Mouse (Mus musculus) layer of hippocampus, adult 8-10 months (tissue): ENCODE measurements at regions not wholly inside any gene's neighbourhood (a gene's known extent, or its start where the extent isn't known, plus 50 kb on each side); places are given as distances from the start of the nearest gene placed in this dataset.

Experiments
- DNase-seq, 2 experiments: peaks; one replicate each; pipeline ENCODE4 v3.0.0; 2022; ENCODE audit warnings: low spot score in 2 of 2

GRCm38 (mm10) chr5:99165807-99166360 lies 128.7 kb upstream of the Prkg2 start:
- no peak for DNase-seq

GRCm38 (mm10) chr5:99157973-99158372 lies 120.8 kb upstream of the Prkg2 start:
- DNase-seq = peak; percentile 14 to 39

DNA sequence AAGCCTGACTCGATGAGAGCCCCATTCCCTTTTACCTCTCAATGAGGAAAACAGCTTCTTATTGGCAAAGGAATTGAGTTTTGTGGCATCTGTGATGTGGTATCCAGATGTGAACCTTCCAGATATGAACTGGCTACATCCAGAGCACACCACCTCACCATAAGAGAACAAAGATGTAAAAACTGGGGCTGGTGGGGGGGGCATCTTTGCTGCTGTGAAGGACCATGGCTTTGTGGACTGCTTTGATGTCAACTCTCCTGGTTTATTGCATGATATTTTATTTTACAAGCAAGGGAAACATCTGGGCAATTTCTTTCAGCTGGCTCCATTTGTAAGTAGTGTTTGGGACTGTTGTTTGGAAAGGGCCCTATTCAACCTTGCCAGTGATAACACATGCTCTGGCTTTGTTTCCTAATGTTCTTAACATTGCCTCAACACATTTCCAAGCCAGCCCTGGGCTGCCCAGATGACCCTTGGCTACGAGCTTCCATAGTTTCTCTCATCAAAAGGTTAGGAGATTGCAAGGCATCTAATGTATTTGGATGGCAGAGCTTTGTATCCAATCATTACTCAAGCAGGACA lies 116.2 kb upstream of the Prkg2 start:
- no peak for DNase-seq

DNA sequence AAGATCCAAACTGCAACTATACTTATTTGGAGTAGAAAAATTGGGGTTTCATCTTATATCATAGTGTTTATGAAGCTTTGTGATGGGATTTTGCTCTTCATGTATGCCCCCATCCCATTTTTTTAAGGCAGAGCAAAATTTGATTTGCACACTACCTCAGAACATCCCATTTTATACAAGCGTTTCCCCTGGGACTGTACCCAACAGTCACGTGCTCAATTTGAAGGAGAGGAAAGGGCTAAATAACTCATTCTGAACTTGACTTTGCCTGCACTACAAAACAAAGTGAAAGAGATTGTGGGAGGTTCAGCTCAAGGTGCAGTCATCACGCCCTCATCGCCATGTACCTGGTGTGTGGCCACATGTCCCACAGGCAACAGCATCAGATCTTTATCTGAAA lies 115.1 kb upstream of the Prkg2 start:
- no peak for DNase-seq

DNA sequence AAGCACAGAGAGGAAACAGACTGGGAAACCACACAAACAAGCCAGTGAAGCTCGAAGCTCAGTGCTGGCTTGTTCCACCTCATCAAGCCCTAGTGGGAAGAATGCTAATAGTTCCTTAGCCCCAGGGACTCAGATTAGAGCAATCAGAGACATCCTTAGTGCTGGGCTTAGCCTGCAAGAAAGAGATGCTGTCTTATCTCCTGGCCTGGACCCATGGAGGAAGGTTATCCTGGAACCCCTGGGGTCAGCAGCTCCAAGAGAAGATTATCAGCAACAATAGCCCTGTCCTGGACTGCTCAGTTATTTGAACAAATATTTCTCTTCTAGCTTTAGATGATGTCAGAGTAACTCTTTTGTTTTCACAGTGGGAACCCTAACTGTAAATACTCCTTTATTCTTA lies 112.8 kb upstream of the Prkg2 start:
- no peak for DNase-seq

DNA sequence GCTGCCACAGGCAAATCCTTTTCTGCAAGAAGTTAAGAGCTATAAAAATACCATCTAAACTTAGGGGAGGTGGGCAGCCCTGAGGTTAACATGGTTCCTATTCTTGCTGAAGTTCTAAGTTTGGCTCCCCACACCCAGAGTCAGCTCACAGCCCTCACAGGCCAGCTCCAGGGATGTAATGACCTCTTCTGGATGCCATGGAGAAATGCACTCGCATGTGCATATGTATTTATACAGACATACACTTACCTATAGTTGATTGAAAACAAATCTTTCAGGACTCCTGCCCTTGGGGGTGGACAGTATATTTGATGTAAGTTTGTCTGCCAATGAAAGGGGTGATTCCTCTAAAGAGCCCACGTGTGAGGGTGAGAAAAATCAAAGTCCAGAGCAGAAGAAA lies 95.5 kb upstream of the Prkg2 start:
- DNase-seq = no peak

DNA sequence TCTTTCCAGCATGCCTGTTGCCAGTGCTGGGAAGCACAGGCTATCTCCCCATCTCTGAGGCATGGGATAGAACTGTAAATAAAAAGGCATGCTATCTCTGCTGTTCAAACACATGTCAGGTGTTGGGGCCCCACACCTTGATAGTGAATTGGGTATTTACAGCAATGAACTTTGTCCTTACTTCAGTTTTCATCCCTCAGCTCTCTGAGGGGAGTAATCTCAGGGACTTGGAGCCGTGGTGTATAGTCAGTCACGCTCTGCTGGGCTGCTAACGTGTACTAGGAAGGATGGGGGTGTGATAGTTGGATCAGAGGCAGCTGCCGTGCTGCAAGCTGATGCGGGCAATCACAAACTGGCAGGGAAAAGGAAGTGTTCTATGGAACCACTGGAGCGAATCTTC lies 91.5 kb upstream of the Prkg2 start:
- DNase-seq = no peak

DNA sequence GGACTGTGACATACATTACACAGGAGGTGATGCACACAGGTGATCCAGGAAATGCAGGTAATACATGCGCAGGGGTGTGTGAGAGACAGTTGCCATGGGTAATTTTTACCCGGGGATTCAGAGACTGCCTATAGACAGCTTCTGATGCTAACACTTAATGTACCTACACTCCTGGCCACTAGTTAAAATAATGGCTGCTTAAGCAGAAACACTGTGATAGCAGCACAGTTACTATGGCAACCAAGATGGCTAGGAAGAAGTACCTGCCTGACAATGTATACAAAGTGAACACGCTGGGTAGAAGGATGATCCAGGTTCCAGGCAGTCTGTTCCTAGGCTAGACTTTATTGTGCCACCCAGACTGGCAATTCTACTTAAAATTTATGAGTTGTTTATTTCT lies 88.3 kb upstream of the Prkg2 start:
- DNase-seq = no peak

DNA sequence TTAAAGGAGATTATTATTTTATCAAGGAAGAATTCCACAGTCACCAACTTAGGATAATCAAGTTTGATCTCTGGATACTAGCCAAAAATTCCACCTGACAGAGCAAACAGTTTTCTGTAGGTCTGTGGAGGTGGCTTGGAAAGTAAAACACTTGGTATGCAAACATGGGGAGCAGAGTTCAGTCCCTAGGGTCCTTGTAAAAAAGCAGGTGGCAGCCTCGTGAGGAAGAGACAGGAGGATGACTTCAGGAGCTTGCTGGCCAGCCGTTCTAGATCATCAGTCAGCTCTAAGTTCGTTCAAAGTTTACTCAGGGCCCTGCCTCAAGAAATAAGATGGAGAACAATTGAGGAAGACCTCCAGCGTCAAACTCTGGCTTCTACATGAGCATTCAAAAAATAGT lies 74.6 kb upstream of the Prkg2 start:
- DNase-seq = no peak

DNA sequence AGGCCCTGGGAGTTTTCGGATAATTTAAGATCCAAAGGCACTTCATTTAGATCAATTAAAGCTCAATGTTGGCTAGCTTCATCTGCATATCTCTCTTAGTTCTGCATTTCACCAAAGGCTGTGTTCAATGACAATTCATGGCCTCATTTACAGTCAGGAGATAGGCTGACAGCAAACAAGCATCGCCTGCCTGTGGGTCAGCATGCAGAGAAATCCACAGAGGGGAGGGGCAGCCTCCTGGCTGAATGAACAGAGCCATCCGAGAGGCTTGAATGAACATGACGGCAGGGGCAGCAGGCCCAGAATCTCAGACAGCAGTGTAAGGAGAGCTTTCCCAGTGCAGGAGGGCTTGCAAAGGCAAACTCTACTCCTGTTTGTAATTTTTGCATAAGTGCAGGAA lies 74.1 kb upstream of the Prkg2 start:
- DNase-seq = no peak

DNA sequence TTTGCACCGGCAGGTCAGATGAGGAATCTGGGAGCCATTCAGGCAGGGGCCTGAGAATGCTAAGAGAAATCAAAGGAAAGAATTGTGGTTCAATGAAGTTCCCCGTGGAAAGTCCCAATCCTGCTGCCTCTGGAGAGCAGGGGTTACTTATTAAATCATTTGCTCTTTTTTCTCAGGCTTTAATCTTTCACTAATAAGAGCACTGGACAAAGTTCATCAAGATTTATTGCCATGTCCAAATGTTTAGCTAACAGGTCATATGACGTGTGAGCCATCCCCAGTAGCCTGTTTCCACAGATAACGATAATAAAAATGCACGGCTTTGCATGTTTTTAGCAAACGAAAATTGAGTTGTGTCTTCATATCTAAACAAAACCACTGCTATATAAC lies 62.6 kb upstream of the Prkg2 start:
- no peak for DNase-seq

- no peak for DNase-seq
Observed at GRCm38 (mm10) chr5:99099014-99099726, 62.0 kb upstream of the Prkg2 start.
